Mouse (Mus musculus) MEL (cell line): ENCODE data around the gene Stat5a. TPM values are rescaled to one million over a fixed set of nuclear protein-coding genes. Genes with fewer than 3 reads are reported as not detected.

Experiments
- DNase-seq: peaks from one replicate; pipeline ENCODE4 v3.0.0; 2011; ENCODE audit warnings: low read depth, low spot score
- H3K27ac ChIP-seq: 2 replicates; pipeline ENCODE4 v1.5.1; 2012; ENCODE audit warnings: low read depth, mild to moderate bottlenecking, control low read depth, low read length, moderate library complexity; ENCODE audit not compliant: control insufficient read depth
- H3K27me3 ChIP-seq, 2 experiments: fragments of 150-350 bp in 1 of 2; sonication (generic) in 1 of 2; 2 replicates each; pipeline ENCODE4 v1.6.1; 2012; ENCODE audit warnings: low read length in 2 of 2, mild to moderate bottlenecking in 2 of 2, improper control_type of control experiment in 1 of 2, moderate library complexity in 1 of 2; ENCODE audit not compliant: insufficient read depth in 2 of 2, control insufficient read depth in 1 of 2
- H3K36me3 ChIP-seq, 2 experiments: 2 replicates each; pipeline ENCODE4 v1.6.1; 2012 to 2014; ENCODE audit warnings: low read length in 2 of 2, improper control_type of control experiment in 1 of 2, inconsistent platforms in 1 of 2, mild to moderate bottlenecking in 1 of 2; ENCODE audit not compliant: insufficient read depth in 2 of 2, control insufficient read depth in 1 of 2
- H3K4me1 ChIP-seq, 2 experiments: fragments of 150-350 bp in 1 of 2; sonication (generic) in 1 of 2; 2 replicates each; pipeline ENCODE4 v1.6.1; 2012; ENCODE audit warnings: low read length in 2 of 2, improper control_type of control experiment in 1 of 2, mild to moderate bottlenecking in 1 of 2; ENCODE audit not compliant: insufficient read depth in 2 of 2, control insufficient read depth in 1 of 2
- H3K4me3 ChIP-seq, 2 experiments: fragments of 150-350 bp in 1 of 2; sonication (generic) in 1 of 2; 2 replicates each; pipeline ENCODE4 v1.5.1; 2012; ENCODE audit warnings: low read depth in 2 of 2, low read length in 2 of 2, mild to moderate bottlenecking in 2 of 2, moderate library complexity in 2 of 2, control low read depth in 1 of 2, improper control_type of control experiment in 1 of 2; ENCODE audit not compliant: control insufficient read depth in 1 of 2, insufficient read depth in 1 of 2
- H3K79me2 ChIP-seq: 2 replicates; pipeline ENCODE4 v1.6.1; 2012; ENCODE audit warnings: mild to moderate bottlenecking, low read length, moderate library complexity; ENCODE audit not compliant: control insufficient read depth, poor library complexity, insufficient read depth
- H3K9ac ChIP-seq: 2 replicates; pipeline ENCODE4 v1.6.1; 2012; ENCODE audit warnings: low read depth, mild to moderate bottlenecking, control low read depth, low read length, moderate library complexity; ENCODE audit not compliant: control insufficient read depth, poor library complexity, severe bottlenecking
- H3K9me3 ChIP-seq: fragments of 150-350 bp; sonication (generic); replicated peaks from 2 replicates; pipeline ENCODE4 v1.6.1; 2012; ENCODE audit warnings: mild to moderate bottlenecking, low read length, improper control_type of control experiment, moderate library complexity; ENCODE audit not compliant: insufficient read depth
- BHLHE40 ChIP-seq: IDR thresholded peaks from 2 replicates; pipeline ENCODE4 v1.6.1; 2012; ENCODE audit warnings: low read depth, mild to moderate bottlenecking, inconsistent platforms, low read length, improper control_type of control experiment, borderline replicate concordance
- CTCF ChIP-seq, 3 experiments: IDR thresholded peaks in 2 of 3; conservative IDR thresholded peaks in 1 of 3; 2 replicates each; pipeline ENCODE4 v1.5.1; 2011 to 2012; ENCODE audit warnings: low read length in 3 of 3, low read depth in 2 of 3, mild to moderate bottlenecking in 2 of 3, improper control_type of control experiment in 1 of 3, inconsistent platforms in 1 of 3, mixed read lengths in 1 of 3, moderate library complexity in 1 of 3; ENCODE audit not compliant: control insufficient read depth in 1 of 3, insufficient read depth in 1 of 3, poor library complexity in 1 of 3, severe bottlenecking in 1 of 3
- KAT2A ChIP-seq: conservative IDR thresholded peaks from 2 replicates; pipeline ENCODE4 v1.6.1; 2012; ENCODE audit warnings: low read depth, low read length, improper control_type of control experiment, inconsistent platforms
- MAFK ChIP-seq: IDR thresholded peaks from 2 replicates; pipeline ENCODE4 v1.6.1; 2011; ENCODE audit warnings: low read depth, mild to moderate bottlenecking, low read length, improper control_type of control experiment, borderline replicate concordance
- MAX ChIP-seq: IDR thresholded peaks from 2 replicates; pipeline ENCODE4 v1.6.1; 2011; ENCODE audit warnings: low read length, improper control_type of control experiment
- MYC ChIP-seq: IDR thresholded peaks from 2 replicates; pipeline ENCODE4 v1.6.1; 2011; ENCODE audit warnings: low read depth, mild to moderate bottlenecking, low read length, improper control_type of control experiment, moderate library complexity
- POLR2A ChIP-seq, 2 experiments: IDR thresholded peaks; 2 replicates each; pipeline ENCODE4 v1.6.1; 2011 to 2012; ENCODE audit warnings: low read length in 2 of 2, mild to moderate bottlenecking in 2 of 2, control low read depth in 1 of 2, improper control_type of control experiment in 1 of 2, low read depth in 1 of 2, moderate library complexity in 1 of 2; ENCODE audit not compliant: control insufficient read depth in 1 of 2, insufficient read depth in 1 of 2, poor library complexity in 1 of 2
- POLR2AphosphoS2 ChIP-seq: IDR thresholded peaks from 2 replicates; pipeline ENCODE4 v1.6.1; 2011; ENCODE audit warnings: low read length, improper control_type of control experiment
- UBTF ChIP-seq: IDR thresholded peaks from 2 replicates; pipeline ENCODE4 v1.6.1; 2012; ENCODE audit warnings: low read depth, mild to moderate bottlenecking, inconsistent platforms, low read length, improper control_type of control experiment, moderate library complexity, borderline replicate concordance; ENCODE audit not compliant: insufficient read depth
- USF1 ChIP-seq: IDR thresholded peaks from 2 replicates; pipeline ENCODE4 v1.6.1; 2014; ENCODE audit warnings: low read depth, mild to moderate bottlenecking, inconsistent platforms, low read length, improper control_type of control experiment, moderate library complexity
- ZC3H11A ChIP-seq: IDR thresholded peaks from 2 replicates; pipeline ENCODE4 v1.6.1; 2012; ENCODE audit warnings: low read depth, mild to moderate bottlenecking, inconsistent platforms, low read length, improper control_type of control experiment
- ZNF384 ChIP-seq: IDR thresholded peaks from 2 replicates; pipeline ENCODE4 v1.6.1; 2012; ENCODE audit warnings: low read depth, mild to moderate bottlenecking, inconsistent platforms, low read length, improper control_type of control experiment
- polyA plus RNA-seq, 2 experiments: library from polyadenylated mRNA; stranded (reverse) in 1 of 2; unstranded in 1 of 2; fragments of >175 nt in 1 of 2; fragments of >200 nt in 1 of 2; gene quantifications; 2 replicates each; pipeline versions ENCODE4 v1.2.1 to v1.2.4; 2012; ENCODE audit warnings: low replicate concordance in 2 of 2, low read depth in 1 of 2; ENCODE audit not compliant: insufficient read length in 2 of 2, insufficient read depth in 1 of 2, missing spikeins in 1 of 2
- total RNA-seq: library from RNA; depleted of rRNA; stranded (reverse); fragments of 300-350 nt; gene quantifications from 2 replicates; pipeline ENCODE4 v1.2.3, GENCODE M21; 2012

Gene Stat5a
- total and polyA plus RNA-seq, 3 experiments, result 54.2 to 86.8 TPM; not detected in 1

DNA sequence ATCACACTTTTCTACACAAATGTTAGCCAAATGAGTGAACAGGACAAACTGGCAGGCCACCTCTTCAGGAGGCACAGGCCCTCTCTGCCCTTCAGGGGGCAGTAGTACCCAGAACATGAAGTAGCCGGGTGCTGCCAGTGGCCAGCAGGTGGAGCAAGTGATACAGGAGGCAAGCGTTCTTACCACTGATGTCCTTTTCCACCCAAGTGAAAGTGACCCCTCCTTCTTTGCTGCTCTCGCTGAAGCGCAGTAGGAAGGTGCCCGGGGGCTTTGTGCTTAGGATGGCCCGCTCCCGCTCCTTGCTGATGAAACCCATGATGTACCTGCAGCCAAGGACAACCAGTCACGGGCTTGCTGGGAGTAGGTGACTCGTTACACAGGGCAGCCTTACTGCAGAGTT lies 34.3 kb downstream of the Stat5a start (continued):
- TF ChIP-seq UBTF, result no peak

DNA sequence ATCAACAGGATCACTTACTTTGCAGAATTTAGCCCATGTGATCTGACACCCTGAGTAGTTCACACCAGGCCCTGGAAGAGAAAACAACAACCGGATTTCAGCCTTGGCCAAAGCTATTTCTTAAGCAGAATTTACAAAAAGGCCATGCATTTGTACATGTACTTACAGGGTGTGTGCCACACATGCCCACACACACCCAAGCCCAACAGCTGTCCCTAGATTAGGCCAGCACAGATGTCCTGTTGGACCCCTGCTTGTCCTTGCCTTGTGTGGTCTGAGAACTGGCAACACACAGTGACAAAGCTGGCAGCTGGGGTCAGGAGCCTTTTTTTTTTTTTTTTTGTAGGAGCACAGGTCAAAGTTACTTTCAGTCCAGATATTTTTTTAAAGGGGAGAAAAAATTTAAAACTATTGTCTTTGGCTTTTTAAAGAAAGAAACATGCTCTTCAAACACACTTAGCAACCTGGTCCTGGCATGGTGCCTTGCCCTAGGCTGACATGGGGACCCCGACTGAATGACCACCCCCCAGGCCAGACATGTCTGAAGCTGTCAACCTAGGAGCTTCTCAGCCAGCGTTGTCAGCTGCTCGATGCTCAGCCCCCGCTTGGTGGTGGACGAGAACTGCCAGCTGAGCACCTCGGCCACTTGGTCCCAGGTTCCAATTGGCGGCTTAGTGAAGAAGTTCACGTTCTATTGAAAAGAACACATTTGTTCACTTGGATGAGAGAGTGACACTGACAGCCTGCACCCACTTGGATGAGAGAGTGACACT lies 35.2 kb downstream of the Stat5a start:
- DNase-seq, result no peak
- Histone ChIP-seq H3K9ac (peak overlapping the region; percentile 5; the same call in 1 of the 2 replicates), H3K4me1 (peaks cover 32 to 52% of the 10 kb centered on the region in 2 experiments), H3K9me3 (no peaks in the 10 kb centered on the region), H3K4me3 (no peak overlapping the region), H3K27me3 (no peaks in the 10 kb centered on the region), H3K27ac (peak overlapping the region; percentile 10; the same call in 1 of the 2 replicates), H3K79me2 (no peaks in the 10 kb centered on the region), H3K36me3 (peaks cover 4 to 47% of the 10 kb centered on the region in 2 experiments; a peak in 3 of 4 replicates)
- TF ChIP-seq MAX (no peak), POLR2AphosphoS2 (no peak), ZC3H11A (no peak), UBTF (no peak), BHLHE40 (no peak), USF1 (no peak), ZNF384 (peak; percentile 40; the same call in 1 of the 2 replicates)

DNA sequence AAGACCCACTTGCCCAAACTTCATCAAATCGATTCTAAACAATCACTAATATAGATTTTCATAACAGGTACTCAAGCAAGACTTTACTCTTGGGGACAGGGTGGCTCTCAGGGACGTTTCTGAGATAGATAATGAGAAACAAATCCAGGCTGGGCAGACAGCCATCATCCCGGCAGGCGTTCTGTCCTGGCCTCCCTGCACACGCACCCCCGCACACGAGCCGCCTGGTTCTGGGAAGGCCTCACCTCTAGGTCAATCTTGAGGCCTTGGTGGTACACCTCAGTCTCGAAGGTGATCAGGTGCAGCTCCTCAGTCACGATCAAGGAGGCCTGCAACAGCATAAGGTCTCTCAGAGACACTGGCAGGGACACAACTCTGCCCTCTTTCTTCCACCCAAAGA lies 36.9 kb downstream of the Stat5a start:
- peaks cover 24 to 38% of the 10 kb centered on the region in 2 experiments for H3K4me1 ChIP-seq
- H3K79me2 ChIP-seq, result no peaks in the 10 kb centered on the region
- H3K9me3 ChIP-seq, result no peaks in the 10 kb centered on the region
- DNase-seq, result no peak
- no peak overlapping the region for H3K27ac ChIP-seq
- TF ChIP-seq CTCF (IDR thresholded peaks at IDR 0.05 in 2 of 3, conservative IDR thresholded peaks at IDR 0.05 in 1 of 3; ENCODE audit: control insufficient read depth in 1 of 3, insufficient read depth in 1 of 3, low read depth in 2 of 3, low read length in 3 of 3, poor library complexity in 1 of 3, severe bottlenecking in 1 of 3), result no peak
- TF ChIP-seq MAFK, result no peak
- no peak for TF ChIP-seq MAX
- TF ChIP-seq KAT2A, result no peak
- no peak for TF ChIP-seq POLR2A (IDR thresholded peaks at IDR 0.05; ENCODE audit: control insufficient read depth in 1 of 2, insufficient read depth in 1 of 2, low read depth in 1 of 2, low read length in 2 of 2, poor library complexity in 1 of 2)
- TF ChIP-seq MYC, result no peak
- TF ChIP-seq ZC3H11A, result no peak
- peaks cover 4 to 34% of the 10 kb centered on the region in 2 experiments for H3K36me3 ChIP-seq
- no peak overlapping the region for H3K4me3 ChIP-seq
- H3K27me3 ChIP-seq, result no peaks in the 10 kb centered on the region
- no peak overlapping the region for H3K9ac ChIP-seq
